Mouse (Mus musculus) urinary bladder, postnatal 25 days (tissue): Measurements from ENCODE around the gene Tmprss11a.

Experiments
- DNase-seq: peaks from one replicate; pipeline ENCODE4 v3.0.0; 2022; ENCODE audit warnings: low spot score

Tmprss11a gene

DNA sequence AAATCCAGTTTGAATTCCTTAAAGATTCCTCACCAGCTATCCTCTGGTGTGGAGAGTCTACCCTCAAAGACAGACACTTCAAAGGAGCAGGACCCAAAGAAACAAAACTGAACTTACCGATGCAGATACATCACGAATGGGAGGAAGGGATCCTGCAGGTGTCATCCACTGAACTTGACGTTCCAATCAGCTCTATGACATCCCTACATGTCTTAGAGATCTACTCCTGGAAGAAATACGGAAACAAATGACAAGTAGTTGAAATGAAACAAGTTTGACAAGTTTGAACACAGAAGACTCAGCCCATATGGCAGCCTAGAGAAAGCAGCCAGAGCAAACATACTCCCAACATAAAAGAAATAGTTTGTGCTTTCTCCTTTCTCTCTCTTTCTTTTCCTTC, at the start of gene Tmprss11a:
Gene Tmprss11a (minus strand): TSS at position 101 of the 400 bp plus-strand sequence.
- no peak for DNase-seq

GRCm38 (mm10) chr5:86518500-86518899, 49.7 kb upstream of the Tmprss11a start, which contains the start of gene Tmprss11g:
Gene Tmprss11g, minus strand, starts transcription at chr5:86518600.
- no peak for DNase-seq

GRCm38 (mm10) chr5:86511538-86511937, 42.7 kb upstream of the Tmprss11a start:
- no peak for DNase-seq

DNA sequence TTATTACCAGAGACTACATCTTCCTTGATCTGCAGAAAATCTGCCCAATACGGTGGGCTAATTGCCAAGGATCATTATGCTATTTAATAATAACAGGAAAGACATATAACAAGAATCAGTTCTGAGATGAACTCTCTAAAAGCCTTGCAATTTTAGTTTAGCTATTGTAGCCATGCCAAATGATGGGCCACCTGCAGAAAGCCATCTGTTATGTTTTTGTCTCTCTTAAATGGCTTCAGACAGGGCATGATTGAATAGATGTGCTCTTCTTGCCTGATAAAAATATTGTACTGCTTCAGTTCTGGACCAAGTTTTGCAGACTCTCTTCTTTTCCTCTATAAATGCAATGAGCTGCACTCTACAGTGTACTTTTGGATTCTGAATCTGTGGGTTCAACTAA, 24.7 kb upstream of the Tmprss11a start:
- no peak for DNase-seq

- no peak for DNase-seq
These were observed 13.8 kb upstream of the Tmprss11a start for GRCm38 (mm10) chr5:86482562-86482961.

GRCm38 (mm10) chr5:86482031-86482430, 13.2 kb upstream of the Tmprss11a start:
- no peak for DNase-seq

DNA sequence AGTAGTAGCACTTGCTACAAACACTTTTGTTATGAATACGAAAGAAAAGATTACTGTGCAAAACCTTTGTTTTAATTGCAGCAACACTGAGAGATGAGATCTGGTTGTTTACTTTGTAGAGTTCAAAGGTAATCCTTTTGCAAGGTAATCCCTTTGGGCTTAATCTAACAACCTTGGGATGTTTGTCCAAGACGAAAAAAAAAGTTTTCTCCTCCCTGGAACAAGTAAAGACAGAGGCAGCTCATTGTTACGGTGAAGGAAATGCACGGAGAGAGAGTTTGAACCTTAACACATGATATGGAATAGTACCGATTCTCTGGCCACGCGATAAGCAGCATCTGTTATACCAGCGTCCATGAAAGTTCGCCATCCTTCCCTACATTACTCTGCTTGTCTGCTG, 5.1 kb upstream of the Tmprss11a start:
- DNase-seq, result no peak

DNA sequence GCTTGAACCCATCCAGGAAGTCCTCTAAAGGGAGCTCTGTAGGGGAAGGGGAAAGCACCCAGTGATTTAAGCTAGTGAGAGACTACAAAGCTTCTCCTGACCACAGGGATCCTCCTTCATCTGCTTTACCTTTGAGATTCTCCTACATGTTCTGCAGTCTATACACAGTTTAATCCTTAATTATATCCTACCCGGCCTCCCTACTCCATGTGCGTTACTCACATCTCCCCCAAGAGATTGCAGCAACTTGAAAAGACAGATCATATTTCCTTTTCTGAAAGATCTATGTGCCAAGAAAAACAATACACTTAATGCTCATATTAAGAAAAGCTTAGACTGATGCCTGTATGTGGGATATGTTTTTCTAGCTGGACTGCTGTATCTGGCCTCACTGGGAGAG, 29.5 kb downstream of the Tmprss11a start:
- DNase-seq, result no peak

- DNase-seq, result no peak
These were observed 30.2 kb downstream of the Tmprss11a start for GRCm38 (mm10) chr5:86438548-86438947.

GRCm38 (mm10) chr5:86432697-86433096, 36.1 kb downstream of the Tmprss11a start:
- no peak for DNase-seq

DNA sequence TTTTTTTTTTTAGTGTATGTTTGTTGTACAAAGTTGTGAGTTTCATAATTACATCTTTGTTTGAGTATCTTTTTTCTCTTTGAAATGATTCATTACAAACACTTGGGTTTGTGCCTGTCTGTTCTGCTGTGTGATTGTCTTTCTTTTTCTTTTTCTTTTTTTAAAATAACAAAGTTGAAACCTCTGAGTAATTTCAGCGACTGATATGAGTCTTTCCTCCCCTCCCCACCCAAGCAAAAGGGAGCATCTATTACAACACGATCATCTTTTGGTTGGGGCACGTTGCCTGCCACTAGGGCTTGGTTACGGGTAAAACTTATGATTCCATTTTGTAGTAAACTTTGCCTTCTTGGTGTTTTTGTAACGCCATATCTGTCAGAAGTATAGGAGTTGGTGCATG, 37.7 kb downstream of the Tmprss11a start:
- no peak for DNase-seq

DNA sequence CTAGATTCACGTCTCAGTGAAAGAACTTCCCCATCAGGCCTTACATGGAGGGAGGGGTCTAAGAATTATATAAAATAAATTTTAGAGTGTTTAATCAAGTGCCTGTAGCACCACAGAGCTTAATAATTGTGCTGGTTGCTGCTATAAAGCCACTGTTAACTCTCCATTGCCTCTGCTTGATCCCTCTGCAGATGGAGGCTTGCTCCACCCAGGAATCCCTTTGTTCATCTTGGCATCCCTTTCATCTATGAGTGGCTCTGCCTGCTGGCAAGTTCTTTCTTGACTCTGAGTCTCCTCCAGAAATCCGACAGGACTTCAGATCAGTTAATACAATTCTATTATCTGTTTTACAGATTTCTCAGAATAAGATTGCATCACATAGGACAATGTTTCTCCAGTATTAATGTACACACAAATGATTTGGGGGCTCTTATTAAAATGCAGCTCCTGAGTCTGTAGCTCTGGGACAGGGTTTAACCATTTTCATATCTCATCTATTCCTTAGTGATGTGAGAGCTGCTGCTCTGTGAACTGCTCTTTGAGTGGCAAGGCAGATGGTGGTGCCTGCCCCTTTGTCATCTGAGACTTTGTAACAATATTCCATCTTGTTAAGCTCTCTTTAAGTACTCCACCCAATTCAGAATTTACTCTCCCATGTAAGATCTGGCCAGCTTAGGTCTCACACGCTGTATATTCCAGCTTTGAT, 47.3 kb downstream of the Tmprss11a start:
- DNase-seq, result no peak

GRCm38 (mm10) chr5:86419494-86419893, 49.3 kb downstream of the Tmprss11a start:
- DNase-seq, result no peak

GRCm38 (mm10) chr5:86414280-86414679, 54.5 kb downstream of the Tmprss11a start:
- no peak for DNase-seq

DNA sequence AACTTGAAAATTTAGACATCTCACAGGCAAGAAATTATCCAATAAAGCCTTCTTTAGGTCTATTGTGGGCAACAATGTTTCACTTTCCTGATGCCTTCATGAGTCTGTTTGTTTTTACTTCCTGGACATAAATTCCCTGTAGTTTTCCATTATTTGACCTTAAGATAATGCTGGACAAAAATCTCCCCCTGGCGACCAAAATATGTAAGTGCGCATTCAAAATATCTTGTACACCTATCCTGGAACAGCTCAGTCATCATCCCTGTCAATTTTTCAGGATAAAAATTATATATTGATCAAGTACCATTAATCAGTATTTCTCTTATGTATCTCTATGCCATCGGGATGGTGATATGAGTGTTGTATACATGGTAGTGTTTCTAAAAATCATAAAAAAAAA, 58.0 kb downstream of the Tmprss11a start:
- peak; percentile 7 for DNase-seq

DNA sequence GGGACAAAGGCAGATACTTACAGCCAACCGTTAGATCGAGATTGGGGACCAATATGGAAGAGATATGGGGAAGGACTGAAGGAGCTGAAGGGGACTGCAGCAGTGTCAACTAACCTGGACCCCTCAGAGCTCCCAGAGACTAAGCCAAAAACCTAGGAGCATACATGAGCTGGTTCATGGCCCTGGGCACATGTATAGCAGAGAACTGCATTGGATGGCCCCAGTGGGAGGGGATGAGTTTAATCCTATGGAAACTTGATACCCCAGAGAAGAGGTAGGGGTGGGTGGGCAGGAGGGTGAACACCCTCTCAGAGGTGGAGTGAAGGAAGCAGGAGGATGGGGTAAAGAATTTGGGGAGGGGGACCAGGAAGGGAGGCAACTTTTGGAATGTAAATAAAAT, 60.8 kb downstream of the Tmprss11a start:
- no peak for DNase-seq

DNA sequence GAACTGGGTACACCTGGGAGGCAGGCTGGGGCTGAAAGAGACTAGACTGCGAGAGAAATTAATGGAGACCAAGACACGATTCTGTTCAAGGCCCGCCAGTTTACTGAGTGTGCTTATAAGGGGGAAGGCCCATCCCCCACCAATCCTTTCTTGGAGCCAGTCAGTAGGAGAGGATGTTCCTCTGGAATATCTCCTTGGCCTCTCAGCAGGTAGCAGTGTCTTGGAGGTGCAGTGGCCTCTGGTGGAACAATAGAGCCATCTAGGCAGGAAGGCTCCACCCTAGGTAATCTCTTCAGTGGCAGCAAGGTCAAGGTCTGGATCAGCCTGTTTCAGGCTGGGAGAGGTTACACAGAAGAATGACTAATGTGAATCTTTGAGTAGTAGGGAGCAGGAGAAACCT, 61.6 kb downstream of the Tmprss11a start:
- no peak for DNase-seq

DNA sequence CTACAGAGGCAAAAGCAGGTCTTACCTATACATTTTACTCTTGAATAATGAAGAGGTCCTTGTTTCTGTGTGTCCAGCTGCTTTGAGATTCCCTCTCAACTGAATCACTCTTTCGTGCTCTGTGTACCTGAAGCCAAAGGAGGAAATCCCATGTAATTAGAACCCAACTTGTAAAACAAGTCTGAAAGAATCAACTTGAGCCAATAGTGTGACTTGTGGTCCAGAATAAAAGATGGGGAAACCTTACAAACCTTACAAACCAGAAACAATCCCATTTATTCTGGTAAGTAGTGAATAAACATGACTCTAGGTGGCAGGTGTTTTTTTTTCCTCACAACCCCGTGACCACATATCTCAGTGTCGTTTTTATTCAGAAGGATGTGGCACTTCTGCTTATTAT, 95.5 kb downstream of the Tmprss11a start, which contains the start of gene Tmprss11d:
Gene Tmprss11d (minus strand): TSS at position 101 of the 400 bp plus-strand sequence.
- DNase-seq, result no peak
